Mouse (Mus musculus): ENCODE results near the gene Txndc12.

The Txndc12 gene

DNA sequence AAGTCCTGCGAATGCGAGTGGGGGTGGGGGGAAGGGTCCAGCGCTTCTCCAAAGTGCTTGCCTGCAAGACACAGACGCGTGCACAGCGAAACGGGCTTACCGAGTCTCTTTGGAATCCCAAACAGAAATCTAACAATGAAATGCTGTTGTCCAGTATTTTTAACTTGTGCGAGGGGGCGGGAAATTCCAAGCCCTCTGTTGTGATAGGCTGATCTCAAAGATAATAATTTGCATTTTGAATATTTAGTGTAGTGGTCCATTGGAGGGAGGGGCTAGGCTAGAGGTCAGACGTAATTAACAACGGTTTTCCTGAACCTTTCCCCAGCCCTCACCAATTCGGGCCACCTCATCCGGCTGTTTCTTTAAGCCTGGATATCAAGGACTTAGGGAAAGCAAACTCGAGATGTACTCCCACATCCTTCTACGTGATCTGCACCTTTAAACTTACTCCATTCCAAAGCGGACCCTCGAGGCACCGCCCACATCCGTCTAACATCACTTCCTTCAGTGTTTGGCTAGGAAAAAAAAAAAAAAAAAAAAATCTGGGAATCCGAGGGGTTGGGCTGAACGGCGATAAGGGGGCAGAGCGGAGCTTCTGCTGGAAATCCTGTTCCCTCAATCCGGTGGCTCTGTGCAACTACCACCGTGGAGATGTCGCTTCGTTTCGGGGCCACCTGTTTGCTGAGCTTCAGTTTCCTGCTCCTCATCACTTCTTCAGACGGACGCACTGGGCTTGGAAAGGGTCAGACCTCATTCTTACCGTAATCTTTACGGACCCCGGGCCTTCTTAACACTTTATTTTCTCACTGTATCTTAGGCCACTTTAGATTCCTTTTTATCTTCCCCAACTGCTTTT lies at the start of gene Txndc12:
Gene Txndc12, plus strand, starts transcription at position 487 of the 856 bp plus-strand sequence.
- in situ Hi-C loops (cut with MboI; ENCODE audit: low sequenced_read_pairs) = no loop called here

DNA sequence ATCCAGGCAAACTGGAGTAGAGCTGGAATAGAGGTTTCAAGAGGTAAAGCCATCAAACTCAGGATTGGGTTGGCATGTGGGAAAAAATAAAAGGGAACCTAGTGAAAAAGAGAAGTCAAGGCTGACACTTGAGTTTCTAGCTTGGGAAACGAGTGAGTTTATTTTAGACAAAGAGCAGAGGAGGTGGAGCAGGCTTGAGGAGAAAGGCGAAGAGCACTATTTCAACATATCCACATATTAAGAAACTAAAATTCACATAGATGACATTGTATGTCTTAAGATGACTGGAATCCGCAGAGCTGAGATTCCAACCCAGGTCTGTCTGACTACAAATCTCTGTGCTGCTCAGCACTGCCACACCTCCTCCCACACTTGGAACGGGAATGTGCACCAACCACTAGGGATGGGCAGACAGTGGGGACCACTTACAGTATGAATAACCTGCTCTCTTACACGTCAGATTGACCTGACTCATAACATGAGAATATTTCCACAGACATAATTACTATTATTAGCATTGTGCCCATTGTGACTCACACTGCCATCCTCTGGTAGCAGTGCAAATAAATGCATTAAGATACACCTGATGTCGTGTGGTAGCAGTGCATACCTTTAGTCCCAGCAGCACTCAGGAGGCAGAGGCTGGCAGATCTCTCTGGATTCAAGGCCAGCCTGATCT lies 45.0 kb upstream of the Txndc12 start:
- in situ Hi-C loops (cut with MboI; ENCODE audit: low sequenced_read_pairs) = no loop called here

DNA sequence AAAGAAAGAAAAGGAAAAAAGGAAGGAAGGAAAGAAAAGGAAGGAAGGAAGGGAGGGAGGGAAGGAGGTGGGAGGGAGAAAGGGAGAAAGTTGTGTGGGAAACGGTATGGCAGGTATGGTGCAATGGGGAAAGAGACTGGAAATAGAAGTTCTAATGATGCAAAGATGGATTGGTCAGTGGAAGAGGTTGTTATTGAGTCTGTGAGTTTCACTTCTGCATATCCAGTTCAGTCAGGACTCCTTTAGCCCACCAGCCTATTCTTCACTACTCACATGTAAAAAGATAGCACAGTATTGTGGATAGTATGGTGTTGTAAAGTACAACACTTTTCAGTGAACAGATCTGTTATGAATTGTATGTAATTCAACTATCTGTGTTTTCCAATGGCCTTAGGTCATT lies 43.9 kb upstream of the Txndc12 start:
- in situ Hi-C loops (cut with MboI; ENCODE audit: low sequenced_read_pairs) = no loop called here

DNA sequence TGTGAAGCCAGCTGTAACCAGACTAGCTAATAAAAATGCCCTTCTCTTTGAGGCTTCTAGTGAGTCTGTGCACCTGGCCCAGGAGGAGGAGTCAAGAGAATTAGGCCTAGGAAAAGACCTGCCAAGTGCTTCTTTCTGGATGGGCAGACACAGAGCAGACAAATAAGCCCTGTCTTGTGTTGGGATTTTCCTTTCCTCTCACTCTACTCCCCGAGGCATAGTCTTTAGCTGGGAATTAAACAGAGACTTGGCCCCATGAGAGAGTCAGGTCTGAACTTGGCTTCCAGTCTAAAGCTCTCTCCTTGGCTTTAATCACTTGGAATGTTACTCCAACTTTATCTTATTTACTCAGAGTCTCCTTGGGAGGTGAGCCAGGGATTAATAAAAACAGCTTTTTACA lies 40.5 kb upstream of the Txndc12 start:
- in situ Hi-C loops (cut with MboI; ENCODE audit: low sequenced_read_pairs) = no loop called here

DNA sequence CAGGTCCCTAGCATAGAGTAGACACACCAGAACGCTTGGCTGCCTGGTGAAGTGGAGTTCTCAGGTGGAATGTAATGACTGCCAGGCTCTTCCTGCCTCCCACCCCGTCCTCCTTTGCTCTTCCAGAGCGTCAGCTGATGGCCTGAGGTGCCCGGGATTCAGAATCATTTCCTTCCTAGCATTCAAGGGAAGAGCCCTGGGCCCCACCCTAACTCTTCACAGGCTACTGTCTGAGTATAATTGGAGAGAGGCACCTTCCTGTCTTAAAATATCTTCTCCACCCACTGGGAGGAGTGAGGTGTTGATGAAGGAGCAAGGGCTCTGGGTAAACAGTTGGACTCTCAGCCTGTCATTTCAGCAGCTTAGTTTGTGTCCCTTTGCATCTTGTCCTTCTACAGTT lies 37.7 kb upstream of the Txndc12 start:
- in situ Hi-C loops (cut with MboI; ENCODE audit: low sequenced_read_pairs) = no loop called here

DNA sequence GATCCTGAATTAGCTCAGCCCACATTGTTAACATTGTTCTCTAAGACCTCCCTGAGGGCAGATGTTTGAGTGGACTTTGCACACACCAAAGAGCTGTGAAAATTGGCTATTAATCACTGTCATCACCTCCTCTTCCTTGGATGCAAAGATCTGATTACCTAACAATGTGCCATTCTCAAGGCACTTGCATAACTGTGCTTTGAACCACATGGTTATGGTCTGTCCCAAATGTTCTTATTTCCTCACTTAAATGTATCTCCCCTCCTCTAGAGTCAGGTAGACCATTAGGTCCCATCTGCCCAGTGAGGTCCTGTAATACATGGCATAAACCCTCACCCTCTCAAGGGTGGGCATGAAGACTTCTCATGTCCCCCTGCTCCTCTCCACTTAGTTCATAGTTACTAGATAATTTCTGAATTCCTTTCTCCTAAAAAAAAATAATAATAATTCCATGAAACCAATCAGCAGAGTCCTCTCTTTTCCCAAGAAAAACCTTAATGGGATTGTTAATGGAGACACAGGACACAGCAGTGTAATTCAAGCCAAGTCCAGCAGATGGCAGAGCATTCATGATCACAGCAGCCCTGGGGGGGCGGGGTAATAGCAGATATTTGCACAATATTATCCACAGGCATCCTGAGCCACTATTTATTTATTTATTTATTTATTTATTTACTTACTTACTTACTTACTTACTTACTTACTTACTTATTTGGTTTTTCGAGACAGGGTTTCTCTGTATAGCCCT lies 36.1 kb upstream of the Txndc12 start:
- in situ Hi-C loops (cut with MboI; ENCODE audit: low sequenced_read_pairs) = no loop called here

DNA sequence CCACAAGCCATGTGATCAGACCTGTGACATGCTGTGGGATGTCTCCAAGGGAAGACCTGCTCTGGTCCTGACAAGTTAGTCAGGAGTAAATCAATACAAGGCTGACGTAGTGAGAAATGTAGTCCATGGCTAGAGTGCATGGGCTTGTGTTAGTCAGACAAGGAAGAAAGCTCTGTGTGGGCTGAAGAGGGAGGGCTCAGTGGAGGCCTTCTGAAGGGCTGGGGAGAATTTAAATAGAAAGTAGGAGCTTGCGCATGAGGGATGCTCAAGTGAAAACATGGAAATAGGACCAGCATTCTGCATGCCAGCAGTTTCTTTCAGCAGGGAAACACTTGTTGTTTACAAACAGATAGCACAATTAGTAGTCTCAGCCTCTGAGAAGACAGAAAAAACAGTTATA lies 30.9 kb upstream of the Txndc12 start:
- in situ Hi-C loops (cut with MboI; ENCODE audit: low sequenced_read_pairs) = no loop called here

DNA sequence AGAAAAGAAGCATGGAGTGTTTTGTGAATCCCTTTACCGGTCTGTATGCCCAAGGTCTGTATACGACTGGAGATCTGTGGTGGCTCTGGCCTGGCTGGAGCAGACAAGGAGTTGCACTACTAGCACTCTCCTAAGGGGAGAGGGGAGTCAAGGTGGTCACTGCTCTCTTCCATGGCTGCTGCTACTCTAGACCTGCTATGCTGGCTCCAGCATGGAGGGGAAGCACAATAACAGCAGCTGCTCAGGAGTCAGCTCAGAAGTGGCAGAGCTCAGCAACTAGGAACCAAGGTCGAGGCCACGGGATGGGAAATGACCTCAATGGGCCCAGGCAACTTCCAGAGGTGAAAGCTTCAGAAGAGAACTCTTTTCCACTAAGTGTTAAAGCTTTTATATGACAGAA lies 23.3 kb upstream of the Txndc12 start:
- in situ Hi-C loops (cut with MboI; ENCODE audit: low sequenced_read_pairs) = no loop called here

DNA sequence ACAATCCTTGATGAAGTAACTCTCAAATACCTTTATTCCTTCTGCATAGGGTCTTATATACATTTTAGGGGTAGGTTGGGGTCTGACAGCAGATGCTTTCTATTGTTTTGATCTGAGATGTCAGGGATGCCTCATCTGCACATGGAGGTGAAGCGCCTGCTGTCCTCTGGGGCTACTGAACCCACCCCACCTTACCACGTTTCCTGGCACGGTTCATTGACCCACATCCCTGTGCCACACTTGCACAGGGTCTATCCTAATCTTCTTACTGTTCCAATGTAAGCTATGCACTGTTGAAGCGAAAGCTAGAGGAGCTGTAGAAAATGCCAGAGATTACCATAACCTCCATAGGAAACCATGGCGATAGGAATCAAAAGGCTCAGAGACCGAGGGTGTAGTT lies 22.9 kb upstream of the Txndc12 start:
- in situ Hi-C loops (cut with MboI; ENCODE audit: low sequenced_read_pairs) = no loop called here

DNA sequence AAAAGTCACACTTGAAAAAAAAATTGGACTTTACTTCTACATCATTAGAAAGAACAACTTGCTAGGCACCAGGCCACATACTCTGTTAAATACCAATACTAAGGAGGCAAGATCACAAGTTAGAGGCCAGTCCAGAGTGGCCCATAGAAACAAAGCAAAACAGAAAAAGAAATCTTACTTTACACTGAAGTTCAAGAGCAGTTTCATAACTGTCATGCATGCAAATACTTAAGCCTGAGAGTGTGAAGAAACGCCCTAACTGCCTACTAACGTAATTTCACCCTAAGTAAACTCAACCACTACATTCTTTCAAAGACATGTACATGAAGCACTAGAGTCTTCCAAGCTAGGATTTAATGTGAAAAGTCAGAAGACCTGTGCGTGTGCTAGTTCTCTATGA lies 8.7 kb upstream of the Txndc12 start:
- in situ Hi-C loops (cut with MboI; ENCODE audit: low sequenced_read_pairs) = no loop called here

DNA sequence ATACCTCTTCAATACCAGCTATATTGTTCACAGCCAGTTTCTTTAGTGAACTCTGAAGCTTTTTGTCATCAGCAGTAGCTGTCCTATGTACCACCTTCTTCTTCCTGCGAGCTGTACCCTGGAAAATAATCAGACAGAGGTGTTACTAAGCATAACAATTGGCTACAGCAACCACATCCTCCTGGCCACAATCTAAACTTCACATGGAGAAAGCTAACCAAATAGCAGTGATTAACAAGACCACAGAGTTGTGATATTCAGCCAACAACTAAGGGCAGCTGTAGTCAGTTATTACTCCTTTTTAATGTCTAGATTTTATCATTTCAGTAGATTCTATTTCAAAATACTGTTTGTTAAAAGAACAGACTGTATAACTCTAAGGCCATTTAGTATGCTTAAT lies 8.3 kb upstream of the Txndc12 start:
- in situ Hi-C loops (cut with MboI; ENCODE audit: low sequenced_read_pairs) = no loop called here

DNA sequence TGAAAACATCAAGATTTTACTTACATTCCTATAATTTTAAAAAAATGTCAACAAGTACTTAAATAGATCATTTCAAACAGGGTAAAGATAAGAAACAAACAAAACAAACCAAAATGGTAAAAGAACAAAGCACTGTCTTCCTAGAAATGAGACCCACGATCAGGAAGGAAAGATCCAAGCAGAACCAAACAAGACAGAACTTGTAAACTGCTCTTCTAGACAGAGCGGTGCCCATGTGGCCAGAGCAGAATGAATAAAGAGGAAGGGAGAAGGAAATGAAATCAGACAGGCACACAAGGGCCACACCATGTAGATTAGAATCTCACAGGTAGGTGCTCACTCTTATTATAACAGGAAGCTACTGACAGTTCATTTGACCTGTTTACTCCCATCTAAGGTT lies 7.8 kb upstream of the Txndc12 start:
- in situ Hi-C loops (cut with MboI; ENCODE audit: low sequenced_read_pairs) = no loop called here

DNA sequence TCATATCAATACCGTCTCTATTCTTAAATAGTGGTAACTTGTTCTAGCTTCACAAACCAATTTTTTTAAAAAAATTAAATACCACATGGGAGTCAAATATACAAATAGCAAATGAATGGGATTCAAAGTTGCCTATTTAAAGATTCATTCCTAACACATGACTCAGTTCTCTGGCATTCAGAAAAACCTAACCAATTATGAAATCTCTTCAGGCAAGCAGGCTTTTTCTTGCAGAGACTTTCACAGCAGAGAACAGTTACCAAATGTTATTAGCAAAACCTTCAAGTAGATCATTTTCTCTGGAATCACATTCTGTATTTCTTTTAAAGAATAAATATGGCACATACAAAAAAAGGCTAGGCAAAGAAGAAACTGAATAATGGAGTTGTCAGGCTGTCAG lies 3.7 kb upstream of the Txndc12 start:
- in situ Hi-C loops (cut with MboI; ENCODE audit: low sequenced_read_pairs) = no loop called here

DNA sequence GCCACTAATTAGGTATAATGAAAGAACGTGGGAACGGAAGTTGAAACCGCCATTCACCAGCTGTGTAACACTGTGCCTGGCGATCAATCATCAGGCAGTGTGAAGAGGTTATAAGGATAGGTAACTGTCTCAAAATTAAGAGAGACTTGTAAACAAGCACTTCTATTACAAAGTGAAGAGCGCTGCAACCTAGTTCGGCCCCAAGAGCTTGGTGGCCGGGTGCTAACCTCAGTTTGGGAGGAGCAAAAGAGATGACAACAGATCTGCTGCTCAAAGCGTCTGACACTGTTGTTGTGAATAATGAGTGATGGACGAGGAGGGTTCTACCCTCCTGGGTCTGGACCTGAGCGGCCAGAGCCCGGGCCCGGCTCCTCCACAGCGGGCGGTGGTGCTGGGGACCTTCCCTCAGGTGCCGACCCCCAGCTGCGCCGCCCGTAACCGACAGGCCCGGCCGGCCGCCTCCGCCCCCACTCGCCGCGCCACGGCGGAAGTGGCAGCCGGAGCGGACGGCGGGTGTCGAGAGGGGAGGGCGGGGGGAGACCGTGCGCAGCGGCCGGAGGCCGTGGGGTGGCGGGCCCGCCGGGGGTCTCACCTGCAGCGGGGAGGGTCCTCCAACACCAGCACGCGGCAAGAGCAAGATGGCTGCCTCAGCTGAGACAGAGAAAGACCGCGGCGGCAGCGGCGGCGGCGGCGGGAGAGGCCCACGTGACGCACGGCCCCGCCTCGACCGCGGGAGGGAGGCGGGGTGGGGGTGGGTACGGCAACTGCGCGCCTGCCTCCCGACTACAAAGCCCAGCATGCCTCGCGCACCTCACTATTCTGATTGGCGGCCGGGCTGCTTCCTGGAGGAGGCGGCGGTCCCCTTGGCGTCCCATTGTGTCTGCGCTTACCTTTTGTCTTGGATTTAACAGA lies 1.2 kb upstream of the Txndc12 start, which contains the start of gene Btf3l4:
Gene Btf3l4, minus strand, starts transcription at position 699 of the 912 bp plus-strand sequence.
- in situ Hi-C loops (cut with MboI; ENCODE audit: low sequenced_read_pairs) = no loop called here

DNA sequence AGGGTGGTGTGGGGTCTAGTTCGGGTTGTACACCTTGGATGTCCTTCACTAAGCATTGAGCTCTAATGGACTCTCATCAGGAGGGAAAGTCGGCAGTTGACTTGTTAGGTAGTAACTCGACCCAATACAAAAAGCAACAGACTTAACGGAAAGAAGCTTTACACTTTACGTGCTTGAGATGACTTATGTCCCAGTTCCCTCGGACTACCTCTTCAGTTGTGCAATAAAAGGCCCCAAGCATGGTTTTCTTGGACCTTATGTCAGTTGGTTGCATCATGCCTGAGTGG lies 630 bp upstream of the Txndc12 start:
- in situ Hi-C loops (cut with MboI; ENCODE audit: low sequenced_read_pairs) = no loop called here

DNA sequence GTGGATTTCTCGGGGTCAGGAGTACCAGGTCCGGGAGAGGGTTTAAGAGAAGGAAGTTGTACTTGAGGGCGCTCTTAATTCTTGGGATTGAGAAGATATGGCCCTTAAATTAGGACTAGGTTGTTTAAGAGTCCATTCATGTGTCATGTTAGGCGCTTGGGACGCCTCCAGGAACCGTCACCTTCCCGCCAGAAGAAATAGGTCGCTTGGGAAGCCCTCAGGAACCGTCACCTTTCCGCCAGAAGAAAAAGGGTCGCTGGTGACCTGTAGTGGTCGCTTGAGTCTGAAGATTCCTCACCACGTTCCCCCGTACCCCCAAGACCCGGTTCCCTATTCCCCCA lies 540 bp downstream of the Txndc12 start:
- in situ Hi-C loops (cut with MboI; ENCODE audit: low sequenced_read_pairs) = no loop called here

DNA sequence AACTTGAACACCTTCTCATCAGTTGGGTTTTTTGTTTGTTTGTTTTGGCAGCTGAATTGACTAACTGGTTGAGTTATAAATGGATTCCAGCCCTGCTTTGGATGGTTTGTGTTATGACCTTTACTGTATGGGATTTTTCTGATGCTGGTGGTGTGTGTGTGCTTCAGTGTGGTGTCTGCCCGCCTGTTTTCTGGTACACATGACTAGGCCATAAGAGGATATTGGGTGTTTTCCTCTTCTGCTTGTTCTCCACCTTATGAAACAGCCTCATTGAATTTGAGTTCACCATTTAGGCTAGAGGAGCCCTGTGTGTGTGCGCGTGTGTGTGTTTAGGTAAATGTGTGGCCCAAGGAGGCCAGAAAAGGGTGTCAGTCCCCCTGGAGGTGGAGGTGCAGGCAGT lies 1.1 kb downstream of the Txndc12 start:
- in situ Hi-C loops (cut with MboI; ENCODE audit: low sequenced_read_pairs) = no loop called here

DNA sequence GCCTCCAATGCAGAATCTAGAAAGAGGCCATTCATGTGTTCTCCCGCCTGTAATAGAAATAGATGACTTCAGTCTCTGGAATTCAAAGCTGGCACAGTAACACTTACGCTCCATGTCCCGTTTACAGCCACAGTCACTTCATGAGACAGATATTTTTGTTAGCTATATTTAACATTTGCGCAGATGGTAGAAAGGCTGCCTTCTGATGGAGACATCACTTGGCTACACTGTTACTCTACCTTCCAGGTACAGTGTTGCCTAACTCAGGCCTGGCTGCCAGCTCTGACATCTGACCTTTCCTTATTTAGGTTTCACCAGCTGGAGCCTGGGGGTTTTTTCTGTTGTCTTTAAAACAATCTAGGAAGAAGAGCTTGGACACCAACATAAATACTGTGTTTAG lies 3.6 kb downstream of the Txndc12 start:
- in situ Hi-C loops (cut with MboI; ENCODE audit: low sequenced_read_pairs) = no loop called here

DNA sequence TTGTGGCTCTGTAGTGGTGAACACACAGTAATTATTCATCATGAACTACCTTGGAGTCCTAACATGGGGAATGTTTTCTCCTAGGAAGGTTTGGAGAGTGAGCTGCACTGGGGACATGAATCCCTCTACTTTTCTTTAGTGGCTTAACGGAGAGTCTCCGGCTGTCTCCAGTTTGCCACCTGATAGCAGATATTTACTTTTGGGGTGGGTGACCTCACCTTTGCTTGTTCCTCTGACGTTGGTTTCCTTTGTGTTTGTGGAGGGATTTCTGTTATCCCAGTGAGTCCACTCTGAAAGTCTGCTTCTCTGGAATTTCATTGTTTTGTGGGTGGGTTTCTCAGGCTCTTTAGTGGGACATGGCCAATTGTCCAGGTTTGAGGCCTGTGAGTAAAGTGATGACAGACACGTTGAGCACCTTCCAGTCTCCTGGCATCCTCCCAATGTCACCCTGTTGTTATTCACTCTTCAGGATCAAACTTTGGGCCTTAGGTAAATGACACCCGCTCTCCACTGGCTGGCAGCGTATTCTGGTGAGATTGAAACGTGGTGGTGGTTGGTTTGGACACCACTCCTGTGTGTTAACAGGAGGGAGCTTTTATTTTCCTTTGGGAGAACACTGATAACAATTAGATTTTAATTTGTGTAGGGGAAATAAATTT lies 7.6 kb downstream of the Txndc12 start:
- in situ Hi-C loops (cut with MboI; ENCODE audit: low sequenced_read_pairs) = no loop called here

DNA sequence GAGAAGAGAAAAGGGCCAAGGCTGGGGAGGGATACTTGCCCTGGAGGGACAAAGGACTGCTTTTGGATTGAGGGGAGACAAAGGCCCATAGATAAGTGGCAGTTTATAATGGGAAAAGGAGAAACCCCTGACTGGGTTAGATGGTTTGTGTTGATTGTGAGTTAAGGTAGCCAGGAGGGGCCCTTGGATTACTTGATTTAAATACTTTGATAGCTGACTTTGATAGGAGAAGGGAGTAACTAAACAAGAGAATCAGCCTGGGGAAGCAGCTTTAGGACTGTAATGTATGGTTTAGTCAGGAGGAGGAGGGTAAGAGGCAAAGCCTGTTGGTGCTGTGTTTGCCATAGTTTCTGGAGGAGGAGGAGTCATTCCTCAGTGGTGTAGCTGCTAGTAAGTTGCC lies 8.9 kb downstream of the Txndc12 start:
- in situ Hi-C loops (cut with MboI; ENCODE audit: low sequenced_read_pairs) = no loop called here

Measured in CH12F3 (cell line).